Mouse (Mus musculus): ENCODE data around the gene Sept11. TPM values are rescaled to one million over a fixed set of nuclear protein-coding genes. Genes with fewer than 3 reads are reported as not detected.
A peak's percentile ranks its signal among the peaks of the same experiment; 100 is the strongest.

The Sept11 gene
- total and polyA plus RNA-seq, 2 experiments from 2014 or later = 38.2 to 49.5 TPM

DNA sequence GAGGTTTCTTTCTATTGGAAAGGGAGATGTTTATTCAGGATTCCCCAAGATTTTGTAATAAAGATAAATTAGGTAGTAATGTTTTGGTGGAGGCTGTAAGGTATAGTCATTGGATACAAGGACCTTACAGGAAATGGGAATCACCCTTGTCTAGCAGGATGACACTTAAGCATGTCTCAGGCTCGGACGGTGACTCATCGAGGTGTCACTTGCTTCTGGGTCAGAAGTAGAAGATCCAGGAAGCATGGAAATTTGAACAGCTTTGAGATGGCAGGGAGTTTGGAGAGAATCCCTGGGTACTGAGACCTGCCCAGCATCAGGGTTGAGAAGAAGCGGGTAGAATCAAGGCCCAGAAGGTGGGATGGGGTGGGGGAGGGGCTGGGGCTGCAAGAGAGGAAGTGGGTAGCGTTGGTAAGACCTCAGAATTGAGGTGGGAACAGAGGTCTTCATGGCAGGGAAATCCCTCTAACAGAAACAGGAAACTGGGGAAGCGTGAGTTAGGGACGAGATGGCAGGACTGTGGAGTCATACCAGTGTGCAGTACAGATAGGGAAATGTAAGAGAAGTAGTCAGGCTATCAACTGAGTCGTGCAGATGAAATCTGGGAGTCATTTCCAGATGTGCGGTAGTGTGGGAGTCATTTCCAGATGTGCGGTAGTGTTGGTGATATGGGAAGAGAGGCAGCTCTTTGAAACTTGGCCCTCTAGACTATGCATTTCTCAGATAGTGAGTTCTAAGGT lies 42.3 kb downstream of the Sept11 start:
- H3K36me3 ChIP-seq (replicated peaks; ENCODE audit: control insufficient read depth, insufficient read depth, low read length) = peaks cover 5% of the 10 kb centered on the region; the same call in 1 of the 2 replicates
- H3K4me3 ChIP-seq (ENCODE audit: low read depth, low read length) = no peak overlapping the region
- TF ChIP-seq EP300 (IDR thresholded peaks at IDR 0.05; ENCODE audit: low read depth) (no peak), CTCF (IDR thresholded peaks at IDR 0.05; ENCODE audit: low read depth) (no peak)
- no peak overlapping the region for H3K9ac ChIP-seq (replicated peaks; ENCODE audit: low read depth, low read length)
- no peak overlapping the region for H3K4me2 ChIP-seq (ENCODE audit: low read depth, low read length)
- no peak for ATAC-seq (ENCODE audit: insufficient read depth, low read depth)
- H3K9me3 ChIP-seq (replicated peaks; ENCODE audit: control insufficient read depth, low read length) = no peaks in the 10 kb centered on the region
- no peak for DNase-seq (ENCODE audit: low spot score)
- H3K27me3 ChIP-seq (ENCODE audit: control insufficient read depth, insufficient read depth, low read length) = no peaks in the 10 kb centered on the region
- WGBS = 51% methylated on average over 10 of the region's 10 CpGs
- no peak overlapping the region; the same call in 1 of the 2 replicates for H3K27ac ChIP-seq (ENCODE audit: low read depth)
- peaks cover 60% of the 10 kb centered on the region for H3K4me1 ChIP-seq (ENCODE audit: control insufficient read depth, insufficient read depth)

DNA sequence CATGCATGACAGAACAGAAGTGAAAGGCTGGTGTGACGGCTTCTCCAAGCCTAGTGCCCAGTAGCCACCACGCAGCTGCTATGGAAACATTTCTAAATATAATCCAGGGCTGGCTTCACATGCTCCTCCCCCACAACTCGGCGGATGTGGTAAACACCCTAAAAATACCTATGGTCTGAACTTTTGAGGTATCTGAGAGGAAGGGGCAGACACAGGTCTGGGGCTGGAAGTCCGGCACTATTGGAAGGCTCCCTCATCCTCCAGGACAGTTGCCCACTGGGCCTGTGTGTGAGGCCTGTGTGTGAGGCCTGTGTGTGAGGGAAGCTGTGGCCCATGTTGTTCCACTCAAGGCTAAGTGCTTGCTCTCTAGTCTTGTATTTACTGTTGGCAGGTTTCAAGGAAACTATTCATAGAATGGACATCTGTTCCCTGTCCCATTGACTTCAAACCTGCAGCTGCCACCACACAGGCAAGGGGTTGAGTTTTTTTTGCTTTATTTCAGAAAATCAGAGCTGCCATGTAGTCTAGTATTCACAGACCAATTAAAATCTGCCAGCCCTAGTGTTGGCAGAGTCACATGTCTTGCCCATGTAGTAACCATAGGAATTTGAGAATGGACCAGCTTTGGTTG lies 43.8 kb downstream of the Sept11 start:
- Histone ChIP-seq H3K4me1 (ENCODE audit: control insufficient read depth, insufficient read depth) (peaks cover 56% of the 10 kb centered on the region), H3K9me3 (replicated peaks; ENCODE audit: control insufficient read depth, low read length) (no peaks in the 10 kb centered on the region), H3K9ac (replicated peaks; ENCODE audit: low read depth, low read length) (no peak overlapping the region), H3K4me2 (ENCODE audit: low read depth, low read length) (peak overlapping the region; percentile 35), H3K4me3 (ENCODE audit: low read depth, low read length) (no peak overlapping the region), H3K27me3 (ENCODE audit: control insufficient read depth, insufficient read depth, low read length) (no peaks in the 10 kb centered on the region), H3K36me3 (replicated peaks; ENCODE audit: control insufficient read depth, insufficient read depth, low read length) (peaks cover 18% of the 10 kb centered on the region), H3K27ac (ENCODE audit: low read depth) (peak overlapping the region; percentile 97)
- DNase-seq (ENCODE audit: low spot score) = peak; percentile 90
- WGBS = 6% methylated on average over 5 of the region's 5 CpGs
- no peak for TF ChIP-seq CTCF (IDR thresholded peaks at IDR 0.05; ENCODE audit: low read depth)
- peak; percentile 76 for TF ChIP-seq EP300 (IDR thresholded peaks at IDR 0.05; ENCODE audit: low read depth)
- peak; percentile 89 for ATAC-seq (ENCODE audit: insufficient read depth, low read depth)

DNA sequence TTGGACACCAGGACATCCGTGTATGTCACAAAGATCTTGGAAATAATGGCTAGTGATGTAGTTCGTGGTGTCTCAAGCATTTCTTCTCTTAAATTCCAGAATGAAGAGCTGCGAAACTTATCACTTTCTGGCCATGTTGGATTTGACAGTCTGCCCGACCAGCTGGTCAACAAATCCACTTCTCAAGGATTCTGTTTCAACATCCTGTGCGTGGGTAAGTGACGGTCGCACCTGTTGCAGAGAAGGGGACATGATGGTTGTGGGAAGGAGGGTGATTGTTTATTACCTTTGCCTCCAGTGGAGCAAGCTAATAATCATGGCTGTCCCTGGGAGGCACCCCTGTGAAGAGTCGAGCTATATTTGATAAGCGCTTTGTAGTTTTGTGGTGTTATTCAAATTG lies 46.1 kb downstream of the Sept11 start:
- WGBS = 91% methylated on average over 9 of the region's 9 CpGs
- Histone ChIP-seq H3K36me3 (replicated peaks; ENCODE audit: control insufficient read depth, insufficient read depth, low read length) (peaks cover 19% of the 10 kb centered on the region), H3K9me3 (replicated peaks; ENCODE audit: control insufficient read depth, low read length) (no peaks in the 10 kb centered on the region), H3K27me3 (ENCODE audit: control insufficient read depth, insufficient read depth, low read length) (no peaks in the 10 kb centered on the region), H3K4me3 (ENCODE audit: low read depth, low read length) (no peak overlapping the region), H3K27ac (ENCODE audit: low read depth) (no peak overlapping the region), H3K9ac (replicated peaks; ENCODE audit: low read depth, low read length) (no peak overlapping the region), H3K4me1 (ENCODE audit: control insufficient read depth, insufficient read depth) (peaks cover 54% of the 10 kb centered on the region), H3K4me2 (ENCODE audit: low read depth, low read length) (no peak overlapping the region)
- DNase-seq (ENCODE audit: low spot score) (no peak), ATAC-seq (ENCODE audit: insufficient read depth, low read depth) (no peak)
- no peak for TF ChIP-seq EP300 (IDR thresholded peaks at IDR 0.05; ENCODE audit: low read depth)
- TF ChIP-seq CTCF (IDR thresholded peaks at IDR 0.05; ENCODE audit: low read depth) = no peak

DNA sequence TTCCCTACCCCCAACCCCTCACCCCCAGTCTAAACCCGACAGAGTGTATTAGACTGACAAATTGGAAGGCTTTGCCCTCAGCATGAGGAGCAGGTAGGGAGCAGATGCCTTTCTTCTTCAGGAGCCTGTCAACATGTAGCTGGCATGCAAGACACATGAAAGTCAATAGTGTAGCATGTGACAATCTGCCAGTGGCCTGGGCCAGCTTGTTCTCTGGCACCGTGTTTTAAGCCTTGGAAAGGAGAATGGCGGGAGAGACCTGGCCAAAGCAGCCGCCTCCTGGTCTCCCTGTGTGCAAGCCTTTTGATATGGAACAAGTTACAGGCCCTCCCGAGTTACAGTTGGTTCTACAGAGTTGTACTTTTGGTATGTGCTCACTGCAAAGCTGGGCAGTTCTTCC lies 47.5 kb downstream of the Sept11 start:
- H3K9ac ChIP-seq (replicated peaks; ENCODE audit: low read depth, low read length) = no peak overlapping the region
- no peak for TF ChIP-seq CTCF (IDR thresholded peaks at IDR 0.05; ENCODE audit: low read depth)
- TF ChIP-seq EP300 (IDR thresholded peaks at IDR 0.05; ENCODE audit: low read depth) = no peak
- 55% methylated on average over 5 of the region's 5 CpGs for WGBS

DNA sequence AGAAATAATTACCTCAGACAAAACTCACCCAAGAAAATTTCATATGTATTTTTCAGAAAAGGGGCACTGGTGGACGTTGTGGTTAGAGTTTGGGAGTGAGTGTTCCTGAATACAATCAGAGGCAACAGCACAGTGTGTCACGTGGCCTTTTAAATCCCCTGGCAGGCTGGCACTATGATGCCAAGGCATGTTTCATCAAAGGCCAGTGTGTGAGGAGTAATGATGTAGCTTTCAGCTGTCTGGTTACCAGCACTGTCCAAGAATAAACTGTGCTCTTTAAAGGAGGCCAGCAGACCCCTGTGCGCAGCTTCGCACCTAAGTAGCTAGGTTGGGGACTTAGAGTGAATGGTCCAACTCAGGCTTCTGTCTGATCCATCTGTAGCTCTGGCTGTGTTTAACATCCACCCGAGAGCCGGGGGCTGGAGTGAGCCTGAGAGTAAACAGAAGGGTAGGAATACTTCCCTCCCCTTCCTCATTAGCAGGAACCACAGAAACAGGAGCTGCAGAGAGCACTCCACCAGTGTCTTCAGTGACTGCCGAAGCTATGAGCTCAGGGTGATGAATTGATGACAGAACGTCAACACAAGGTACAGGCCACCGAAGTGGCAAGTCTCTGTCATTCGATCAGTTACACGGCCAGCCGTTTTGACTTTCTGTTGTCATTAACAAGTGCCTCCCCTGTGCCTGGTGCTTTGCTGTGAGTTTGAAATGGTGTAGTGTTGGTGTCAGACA lies 50.3 kb downstream of the Sept11 start:
- Histone ChIP-seq H3K9me3 (replicated peaks; ENCODE audit: control insufficient read depth, low read length) (no peaks in the 10 kb centered on the region), H3K4me1 (ENCODE audit: control insufficient read depth, insufficient read depth) (peaks cover 36% of the 10 kb centered on the region), H3K27me3 (ENCODE audit: control insufficient read depth, insufficient read depth, low read length) (no peaks in the 10 kb centered on the region), H3K4me3 (ENCODE audit: low read depth, low read length) (no peak overlapping the region), H3K9ac (replicated peaks; ENCODE audit: low read depth, low read length) (no peak overlapping the region), H3K27ac (ENCODE audit: low read depth) (0 out of 2 replicates have a peak overlapping the region, but pooled peaks have one; percentile 16), H3K4me2 (ENCODE audit: low read depth, low read length) (no peak overlapping the region), H3K36me3 (replicated peaks; ENCODE audit: control insufficient read depth, insufficient read depth, low read length) (peaks cover 25% of the 10 kb centered on the region)
- peak; percentile 33 for ATAC-seq (ENCODE audit: insufficient read depth, low read depth)
- TF ChIP-seq EP300 (IDR thresholded peaks at IDR 0.05; ENCODE audit: low read depth) = no peak
- TF ChIP-seq CTCF (IDR thresholded peaks at IDR 0.05; ENCODE audit: low read depth) = no peak
- WGBS = 51% methylated on average over 12 of the region's 12 CpGs
- no peak for DNase-seq (ENCODE audit: low spot score)

More for the DNA sequence above, 47.5 kb downstream of the Sept11 start:
- Histone ChIP-seq H3K27me3 (ENCODE audit: control insufficient read depth, insufficient read depth, low read length) (no peaks in the 10 kb centered on the region), H3K36me3 (replicated peaks; ENCODE audit: control insufficient read depth, insufficient read depth, low read length) (peaks cover 19% of the 10 kb centered on the region), H3K27ac (ENCODE audit: low read depth) (0 out of 2 replicates have a peak overlapping the region, but pooled peaks have one; percentile 8), H3K9me3 (replicated peaks; ENCODE audit: control insufficient read depth, low read length) (no peaks in the 10 kb centered on the region), H3K4me1 (ENCODE audit: control insufficient read depth, insufficient read depth) (peaks cover 52% of the 10 kb centered on the region), H3K4me3 (ENCODE audit: low read depth, low read length) (no peak overlapping the region), H3K4me2 (ENCODE audit: low read depth, low read length) (no peak overlapping the region)
- DNase-seq (ENCODE audit: low spot score) (peak; percentile 65), ATAC-seq (ENCODE audit: insufficient read depth, low read depth) (peak; percentile 31; the same call in 1 of the 2 replicates)
